In the genomic region with DNA sequence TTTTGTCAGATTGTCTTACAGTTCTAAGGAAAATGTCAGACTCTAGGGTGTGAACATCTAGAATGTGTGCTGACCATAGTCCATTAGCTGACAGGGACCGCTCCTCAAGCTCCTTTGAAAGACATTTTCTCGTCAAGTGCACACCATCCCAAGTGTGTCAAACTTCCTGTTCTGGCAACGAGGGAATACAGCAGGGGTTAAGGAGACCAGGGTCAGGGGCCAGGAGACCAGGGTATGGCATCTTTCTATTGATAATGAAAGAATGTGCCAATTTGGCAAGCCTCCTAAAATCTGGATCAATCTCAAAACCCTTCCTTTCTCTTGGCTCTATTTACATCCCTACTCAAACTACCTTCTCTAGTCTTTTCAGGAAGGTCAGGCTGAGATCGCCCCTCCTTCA, we compare ENCODE assay signal across 20 mouse cellular contexts. TPM values are rescaled to one million over a fixed set of nuclear protein-coding genes. Genes with fewer than 3 reads are reported as not detected.
"Had no signal": no experiment of that assay in that cellular context is flagged by ENCODE, and none has a peak within 500 bp of the region (broad histone marks: within the 10 kb centered on the region; RNA-seq: fewer than 3 reads in every experiment).

No protein-coding gene starts in this region.

- H3K9me3 ChIP-seq: liver, embryonic 15.5 days; midbrain, embryonic 12.5 days; neural tube, embryonic 13.5 days; neural tube, embryonic 15.5 days had no signal

- DNase-seq: lung, adult 18-20 months; lung, embryonic 14.5 days; lung, postnatal 10 days; lung, postnatal 4 days; midbrain, embryonic 14.5 days; retina, postnatal 1 day; right cerebral cortex, adult 18-20 months; right cerebral cortex, postnatal 14 days; spleen, adult 18-20 months; thymus, adult 18-20 months; thymus, postnatal 14 days; thymus, postnatal 36 days had no signal

- H3K4me1 ChIP-seq: midbrain, embryonic 10.5 days; neural tube, embryonic 13.5 days; neural tube, embryonic 15.5 days had no signal

- H3K36me3 ChIP-seq: midbrain, embryonic 10.5 days; midbrain, embryonic 12.5 days; neural tube, embryonic 13.5 days; neural tube, embryonic 15.5 days had no signal

- H3K9ac ChIP-seq: liver, embryonic 15.5 days; lung, embryonic 14.5 days; midbrain, embryonic 12.5 days; neural tube, embryonic 13.5 days; neural tube, embryonic 15.5 days had no signal

- ATAC-seq: midbrain, embryonic 16.5 days had no signal

- H3K27ac ChIP-seq: liver, embryonic 15.5 days; midbrain, embryonic 10.5 days; midbrain, embryonic 12.5 days; neural tube, embryonic 13.5 days; neural tube, embryonic 15.5 days had no signal

- H3K4me2 ChIP-seq: liver, embryonic 15.5 days; lung, embryonic 14.5 days; midbrain, embryonic 12.5 days; neural tube, embryonic 13.5 days; neural tube, embryonic 15.5 days had no signal

- H3K4me3 ChIP-seq: liver, embryonic 15.5 days; midbrain, embryonic 10.5 days; midbrain, embryonic 12.5 days; myocyte; neural tube, embryonic 13.5 days; neural tube, embryonic 15.5 days had no signal

- H3K27me3 ChIP-seq: liver, embryonic 15.5 days; midbrain, embryonic 12.5 days; neural tube, embryonic 13.5 days; neural tube, embryonic 15.5 days had no signal

RNA-seq across cellular contexts. Expression of a gene that starts 9.0 kb away (rescaled TPM):
- polyA plus RNA-seq: midbrain, embryonic 10.5 days; midbrain, embryonic 14.5 days; myocyte; neural tube, embryonic 11.5 days had no signal
